Mouse (Mus musculus) liver, adult 2 months (tissue): ENCODE results near the gene Cerk.

Experiments
- CTCF ChIP-seq: fragments of 200-500 bp; IDR thresholded peaks from 2 replicates; pipeline ENCODE4 v1.5.1; 2011; ENCODE audit warnings: low read depth, low read length, control low read depth
- POLR2A ChIP-seq: fragments of 200-500 bp; IDR thresholded peaks from 2 replicates; pipeline ENCODE4 v1.6.1; 2011; ENCODE audit warnings: low read length, control low read depth; ENCODE audit not compliant: insufficient read depth; ENCODE audit errors: extremely low read depth

GRCm38 (mm10) chr15:86214549-86215201, 28.7 kb upstream of the Cerk start:
- TF ChIP-seq POLR2A: 0 out of 2 replicates have a peak, but pooled peaks have one; percentile 34
- TF ChIP-seq CTCF: no peak
